Mouse (Mus musculus) brain, adult 2 months (tissue): ENCODE measurements around the gene Parp11.
"Not testable (repeated sequence)": the region's sequence is repeated elsewhere in the genome, so short reads cannot be mapped to it uniquely, and the experiment has no call there.

Experiments used
- DNase-seq: peaks from one replicate; pipeline ENCODE4 v3.0.0; 2011; ENCODE audit warnings: low read depth, low spot score

Parp11 gene

GRCm38 (mm10) chr6:127495251-127495650 lies 48.6 kb downstream of the Parp11 start:
- DNase-seq, result no peak

GRCm38 (mm10) chr6:127495876-127496275 lies 49.2 kb downstream of the Parp11 start:
- DNase-seq, result no peak

- peak; percentile 70 for DNase-seq
Measured at GRCm38 (mm10) chr6:127496841-127497656, 50.4 kb downstream of the Parp11 start.

- DNase-seq, result peak; percentile 10
Measured at GRCm38 (mm10) chr6:127500119-127500518, 53.5 kb downstream of the Parp11 start.

GRCm38 (mm10) chr6:127500806-127501205 lies 54.2 kb downstream of the Parp11 start:
- DNase-seq, result no peak

- DNase-seq, result peak; percentile 74
Measured at GRCm38 (mm10) chr6:127502530-127502929, 55.9 kb downstream of the Parp11 start.

GRCm38 (mm10) chr6:127513776-127514175 lies 67.1 kb downstream of the Parp11 start:
- not testable (repeated sequence) for DNase-seq

- no peak for DNase-seq
Measured at GRCm38 (mm10) chr6:127521176-127521575, 74.5 kb downstream of the Parp11 start.

- DNase-seq, result no peak
Measured at GRCm38 (mm10) chr6:127522326-127522725, 75.7 kb downstream of the Parp11 start.

GRCm38 (mm10) chr6:127524442-127524841 lies 77.8 kb downstream of the Parp11 start:
- DNase-seq, result peak; percentile 79

GRCm38 (mm10) chr6:127528625-127529024 lies 82.0 kb downstream of the Parp11 start:
- DNase-seq, result no peak

- peak; percentile 90 for DNase-seq
Measured at GRCm38 (mm10) chr6:127529451-127529850, 82.8 kb downstream of the Parp11 start.

- no peak for DNase-seq
Measured at GRCm38 (mm10) chr6:127530206-127530605, 83.6 kb downstream of the Parp11 start.

- no peak for DNase-seq
Measured at GRCm38 (mm10) chr6:127531412-127532205, 85.0 kb downstream of the Parp11 start.

- DNase-seq, result no peak
Measured at GRCm38 (mm10) chr6:127532304-127532703, 85.7 kb downstream of the Parp11 start.

- no peak for DNase-seq
Measured at GRCm38 (mm10) chr6:127533766-127534165, 87.1 kb downstream of the Parp11 start.

GRCm38 (mm10) chr6:127537035-127537434 lies 90.4 kb downstream of the Parp11 start:
- peak; percentile 21 for DNase-seq

GRCm38 (mm10) chr6:127538118-127538517 lies 91.5 kb downstream of the Parp11 start:
- DNase-seq, result peak; percentile 46

- DNase-seq, result no peak
Measured at GRCm38 (mm10) chr6:127539226-127539625, 92.6 kb downstream of the Parp11 start.

- DNase-seq, result no peak
Measured at GRCm38 (mm10) chr6:127539659-127540058, 93.0 kb downstream of the Parp11 start.

GRCm38 (mm10) chr6:127540517-127540916 lies 93.9 kb downstream of the Parp11 start:
- no peak for DNase-seq

- DNase-seq, result peak; percentile 94
Measured at GRCm38 (mm10) chr6:127541617-127542374, 95.2 kb downstream of the Parp11 start.
